In genomic region chr11:117285606-117285931, GRCm38 (mm10) we compare ENCODE assay signal across 12 mouse cellular contexts.
DNase-seq lines count a peak whose midpoint lies in the region; ATAC-seq and TF ChIP-seq lines count a peak whose summit lies in the region.
"Had no signal": no experiment of that assay in that cellular context is flagged by ENCODE, and none has a peak within 500 bp of the region (broad histone marks: within the 10 kb centered on the region; RNA-seq: fewer than 3 reads in every experiment).

No protein-coding gene starts in this region.

- no peaks in the 10 kb centered on the region for H3K27me3 ChIP-seq in hindbrain, embryonic 10.5 days (ENCODE audit: insufficient read depth, poor library complexity, severe bottlenecking)
- H3K27me3 ChIP-seq in hindbrain, embryonic 14.5 days (ENCODE audit: control insufficient read depth, insufficient read depth, low read length), result no peaks in the 10 kb centered on the region
- no peaks in the 10 kb centered on the region for H3K27me3 ChIP-seq in testis, adult 2 months (ENCODE audit: control insufficient read depth, insufficient read depth, low read length)
- H3K27me3 ChIP-seq in hindbrain, embryonic 15.5 days, result no peaks in the 10 kb centered on the region
- H3K27me3 ChIP-seq in stomach, embryonic 16.5 days (ENCODE audit: control insufficient read depth, insufficient read depth, low read length), result no peaks in the 10 kb centered on the region

- peaks cover 47% of the 10 kb centered on the region for H3K36me3 ChIP-seq in hindbrain, embryonic 10.5 days
- H3K36me3 ChIP-seq in hindbrain, embryonic 14.5 days (replicated peaks; ENCODE audit: control insufficient read depth, insufficient read depth), result no peaks in the 10 kb centered on the region
- no peaks in the 10 kb centered on the region for H3K36me3 ChIP-seq in testis, adult 2 months (ENCODE audit: control insufficient read depth, insufficient read depth, low read length)
- no peaks in the 10 kb centered on the region for H3K36me3 ChIP-seq in hindbrain, embryonic 15.5 days
- peaks cover under 1% of the 10 kb centered on the region; the same call in 1 of the 2 replicates for H3K36me3 ChIP-seq in stomach, embryonic 16.5 days (ENCODE audit: control insufficient read depth, insufficient read depth, low read length)

- TF ChIP-seq CTCF in testis, adult 2 months (IDR thresholded peaks at IDR 0.05; ENCODE audit: control insufficient read depth, insufficient read depth, insufficient replicate concordance, low read depth, low read length), result no peak

- H3K27ac ChIP-seq in hindbrain, embryonic 10.5 days, result peak overlapping the region; percentile 77
- H3K27ac ChIP-seq in hindbrain, embryonic 14.5 days, result no peak overlapping the region; the same call in 1 of the 2 replicates
- peak overlapping the region; percentile 54 for H3K27ac ChIP-seq in testis, adult 2 months (ENCODE audit: control insufficient read depth, insufficient read depth, low read depth, low read length)
- peak overlapping the region; percentile 48; the same call in 1 of the 2 replicates for H3K27ac ChIP-seq in hindbrain, embryonic 15.5 days (replicated peaks)
- H3K27ac ChIP-seq in stomach, embryonic 16.5 days (ENCODE audit: low read length), result peak overlapping the region; percentile 74

- peaks cover 86% of the 10 kb centered on the region for H3K4me1 ChIP-seq in hindbrain, embryonic 10.5 days (replicated peaks)
- peaks cover 15% of the 10 kb centered on the region; the same call in 1 of the 2 replicates for H3K4me1 ChIP-seq in hindbrain, embryonic 14.5 days (replicated peaks; ENCODE audit: control insufficient read depth, insufficient read depth, low read length)
- H3K4me1 ChIP-seq in testis, adult 2 months (ENCODE audit: control insufficient read depth, insufficient read depth, low read length), result peaks cover 12% of the 10 kb centered on the region
- H3K4me1 ChIP-seq in hindbrain, embryonic 15.5 days (replicated peaks), result peaks cover 30% of the 10 kb centered on the region
- H3K4me1 ChIP-seq in stomach, embryonic 16.5 days (ENCODE audit: control insufficient read depth, insufficient read depth, low read length), result peaks cover 41% of the 10 kb centered on the region

- ATAC-seq in hindbrain, embryonic 14.5 days (ENCODE audit: low FRiP score), result no peak
- no peak for ATAC-seq in hindbrain, embryonic 15.5 days (ENCODE audit: low FRiP score, low read depth)
- ATAC-seq in stomach, embryonic 16.5 days (ENCODE audit: insufficient read depth, low FRiP score), result no peak

- H3K4me3 ChIP-seq in hindbrain, embryonic 10.5 days, result peak overlapping the region; percentile 18; the same call in 1 of the 2 replicates
- H3K4me3 ChIP-seq in hindbrain, embryonic 14.5 days (replicated peaks; ENCODE audit: low read length), result no peak overlapping the region
- H3K4me3 ChIP-seq in testis, adult 2 months (ENCODE audit: control insufficient read depth, low read depth, low read length), result no peak overlapping the region
- no peak overlapping the region for H3K4me3 ChIP-seq in hindbrain, embryonic 15.5 days
- H3K4me3 ChIP-seq in stomach, embryonic 16.5 days (replicated peaks; ENCODE audit: low read length), result no peak overlapping the region
- H3K4me3 ChIP-seq: myocyte had no signal

- H3K4me2 ChIP-seq in hindbrain, embryonic 14.5 days (replicated peaks), result no peak overlapping the region
- H3K4me2 ChIP-seq in hindbrain, embryonic 15.5 days, result no peak overlapping the region
- no peak overlapping the region for H3K4me2 ChIP-seq in stomach, embryonic 16.5 days (ENCODE audit: low read depth, low read length)

- no peak for TF ChIP-seq POLR2A in testis, adult 2 months (IDR thresholded peaks at IDR 0.05; ENCODE audit: control insufficient read depth, low read depth, low read length)

- DNase-seq in hindbrain, embryonic 10.5 days (ENCODE audit: low spot score), result no peak
- no peak for DNase-seq in hindbrain, embryonic 14.5 days (ENCODE audit: low spot score)
- DNase-seq in testis, postnatal 14 days (ENCODE audit: low spot score), result no peak
- DNase-seq in right cerebral cortex, adult 18-20 months, result no peak
- no peak for DNase-seq in B cell, adult 2 months
- DNase-seq: adrenal gland, adult 2 months; lung, adult 18-20 months; right cerebral cortex, postnatal 4 days had no signal

- no peak overlapping the region for H3K9ac ChIP-seq in hindbrain, embryonic 14.5 days
- no peak overlapping the region for H3K9ac ChIP-seq in hindbrain, embryonic 15.5 days
- H3K9ac ChIP-seq in stomach, embryonic 16.5 days (ENCODE audit: low read length), result peak overlapping the region; percentile 62

- 54% methylated on average over 10 of the region's 10 CpGs for WGBS in hindbrain, embryonic 10.5 days
- 66% methylated on average over 10 of the region's 10 CpGs for WGBS in hindbrain, embryonic 14.5 days
- 67% methylated on average over 10 of the region's 10 CpGs for WGBS in hindbrain, embryonic 15.5 days
- WGBS in stomach, embryonic 16.5 days, result 60% methylated on average over 10 of the region's 10 CpGs

- H3K9me3 ChIP-seq in hindbrain, embryonic 10.5 days, result no peaks in the 10 kb centered on the region
- H3K9me3 ChIP-seq in hindbrain, embryonic 14.5 days (ENCODE audit: control insufficient read depth, low read length), result no peaks in the 10 kb centered on the region
- H3K9me3 ChIP-seq in hindbrain, embryonic 15.5 days, result no peaks in the 10 kb centered on the region
- H3K9me3 ChIP-seq in stomach, embryonic 16.5 days (replicated peaks; ENCODE audit: control insufficient read depth, low read length), result no peaks in the 10 kb centered on the region
